Mouse (Mus musculus) embryonic facial prominence, embryonic 12.5 days (tissue): Measurements from ENCODE around the gene Slc4a2. TPM values are rescaled to one million over a fixed set of nuclear protein-coding genes. Genes with fewer than 3 reads are reported as not detected.

Experiments used
- ATAC-seq: fragments of 200-750 bp; cut with Nextera tagmentation; 2 replicates; pipeline ENCODE4 v1.8.0; 2017; ENCODE audit not compliant: insufficient number of reproducible peaks, insufficient read depth, low FRiP score, low TSS enrichment
- H3K27ac ChIP-seq: fragments of 300-500 bp; sonication (generic); 2 replicates; pipeline ENCODE4 v1.5.1; 2016; ENCODE audit warnings: mild to moderate bottlenecking
- H3K27me3 ChIP-seq: fragments of 300-500 bp; sonication (generic); 2 replicates; pipeline ENCODE4 v1.6.1; 2016; ENCODE audit warnings: mild to moderate bottlenecking, moderate library complexity
- H3K36me3 ChIP-seq: fragments of 300-500 bp; sonication (generic); 2 replicates; pipeline ENCODE4 v1.6.1; 2016; ENCODE audit warnings: mild to moderate bottlenecking
- H3K4me1 ChIP-seq: fragments of 300-500 bp; sonication (generic); 2 replicates; pipeline ENCODE4 v1.6.1; 2016
- H3K4me2 ChIP-seq: fragments of 300-500 bp; sonication (generic); replicated peaks from 2 replicates; pipeline ENCODE4 v1.6.1; 2016; ENCODE audit warnings: mild to moderate bottlenecking, moderate library complexity
- H3K4me3 ChIP-seq: fragments of 300-500 bp; sonication (generic); 2 replicates; pipeline ENCODE4 v1.5.1; 2016; ENCODE audit warnings: mild to moderate bottlenecking
- H3K9ac ChIP-seq: fragments of 300-500 bp; sonication (generic); 2 replicates; pipeline ENCODE4 v1.6.1; 2016; ENCODE audit warnings: mild to moderate bottlenecking, moderate library complexity
- H3K9me3 ChIP-seq: fragments of 300-500 bp; sonication (generic); 2 replicates; pipeline ENCODE4 v1.6.1; 2016; ENCODE audit warnings: mild to moderate bottlenecking, moderate library complexity
- WGBS: fragments of 180-500 bp; shearing (Covaris S2); methylation state at CpG from one replicate; pipeline ENCODE4 v1.1.7; 2016; 5-methylcytosine and 5-hydroxymethylcytosine counted together
- polyA plus RNA-seq: library from polyadenylated mRNA; unstranded; fragments of >200 nt; fragmentation: Nextera tagmentation; extraction: Ambion mirVana; gene quantifications from 2 replicates; pipeline ENCODE4 v1.2.1, GENCODE M21; 2016

The Slc4a2 gene
- polyA plus RNA-seq, 1 experiment from 2014 or later, result 49.8 TPM

DNA sequence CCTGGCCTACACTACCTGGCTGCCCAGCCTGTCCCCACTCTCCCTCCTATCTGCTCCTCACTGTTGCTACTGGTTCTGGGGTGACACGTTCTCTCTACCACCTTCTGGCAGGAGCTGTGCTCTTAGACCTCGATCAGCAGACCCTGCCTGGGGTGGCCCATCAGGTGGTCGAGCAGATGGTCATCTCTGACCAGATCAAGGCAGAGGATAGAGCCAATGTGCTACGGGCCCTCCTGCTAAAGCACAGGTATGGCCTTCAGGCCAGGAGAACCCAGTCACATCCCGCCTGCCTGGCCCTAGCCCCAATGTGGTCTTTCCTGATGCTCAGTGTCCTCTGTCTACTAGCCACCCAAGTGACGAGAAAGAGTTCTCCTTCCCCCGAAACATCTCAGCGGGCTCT is 10.4 kb downstream of the Slc4a2 start:
- Histone ChIP-seq H3K27ac (no peak overlapping the region), H3K9ac (no peak overlapping the region), H3K4me3 (no peak overlapping the region), H3K4me1 (peaks cover under 1% of the 10 kb centered on the region), H3K27me3 (no peaks in the 10 kb centered on the region), H3K9me3 (no peaks in the 10 kb centered on the region), H3K4me2 (no peak overlapping the region), H3K36me3 (peaks cover 89% of the 10 kb centered on the region)
- no peak for ATAC-seq
- 84% methylated on average over 8 of the region's 8 CpGs for WGBS

DNA sequence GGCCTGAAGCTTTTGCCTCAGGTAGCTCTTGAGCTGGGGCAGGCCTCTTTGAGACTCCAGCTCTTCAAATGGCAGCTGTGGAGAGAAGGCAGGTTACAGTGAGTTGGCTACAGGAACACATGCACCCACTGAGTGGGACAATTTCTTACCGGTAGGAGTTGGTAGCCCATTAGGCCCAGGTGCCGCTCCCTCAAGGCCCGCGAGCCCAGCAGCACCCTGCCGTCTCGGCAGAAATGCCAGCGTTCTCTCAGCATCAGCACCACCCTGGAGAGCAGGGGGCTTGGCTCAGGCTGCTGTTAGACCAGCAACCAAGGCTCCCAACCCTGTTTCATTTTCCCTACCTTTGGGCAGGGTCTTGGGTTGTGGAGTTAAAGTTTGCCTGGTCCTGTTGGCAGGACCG is 17.6 kb downstream of the Slc4a2 start:
- Histone ChIP-seq H3K27me3 (no peaks in the 10 kb centered on the region), H3K4me2 (no peak overlapping the region), H3K36me3 (peaks cover 67% of the 10 kb centered on the region), H3K4me1 (peaks cover 17% of the 10 kb centered on the region), H3K9me3 (no peaks in the 10 kb centered on the region), H3K27ac (no peak overlapping the region), H3K4me3 (no peak overlapping the region), H3K9ac (no peak overlapping the region)
- 92% methylated on average over 8 of the region's 8 CpGs for WGBS
- no peak for ATAC-seq

GRCm38 (mm10) chr5:24442029-24442428 is 18.4 kb downstream of the Slc4a2 start:
- H3K4me1 ChIP-seq, result peaks cover 20% of the 10 kb centered on the region

GRCm38 (mm10) chr5:24443204-24443603 is 19.6 kb downstream of the Slc4a2 start:
- H3K4me3 ChIP-seq, result no peak overlapping the region
- ATAC-seq, result no peak
- H3K9ac ChIP-seq, result no peak overlapping the region
- no peak overlapping the region for H3K27ac ChIP-seq
- WGBS, result 89% methylated on average over 7 of the region's 7 CpGs
- H3K4me2 ChIP-seq, result no peak overlapping the region
- no peaks in the 10 kb centered on the region for H3K27me3 ChIP-seq
- H3K9me3 ChIP-seq, result no peaks in the 10 kb centered on the region
- peaks cover 30% of the 10 kb centered on the region for H3K4me1 ChIP-seq
- peaks cover 52% of the 10 kb centered on the region for H3K36me3 ChIP-seq

More at GRCm38 (mm10) chr5:24442029-24442428, 18.4 kb downstream of the Slc4a2 start:
- 81% methylated on average over 9 of the region's 9 CpGs for WGBS
- Histone ChIP-seq H3K4me3 (no peak overlapping the region), H3K9me3 (no peaks in the 10 kb centered on the region), H3K27me3 (no peaks in the 10 kb centered on the region), H3K27ac (no peak overlapping the region), H3K36me3 (peaks cover 59% of the 10 kb centered on the region), H3K4me2 (no peak overlapping the region), H3K9ac (no peak overlapping the region)
- ATAC-seq, result no peak

GRCm38 (mm10) chr5:24443927-24444326 is 20.3 kb downstream of the Slc4a2 start:
- 85% methylated on average over 12 of the region's 12 CpGs for WGBS
- H3K27ac ChIP-seq, result no peak overlapping the region

GRCm38 (mm10) chr5:24444746-24445427 is 21.2 kb downstream of the Slc4a2 start, which contains the start of gene Fastk:
Fastk (minus strand) TSS chr5:24445287.
- WGBS, result under 1% methylated on average over 55 of the region's 60 CpGs
- Histone ChIP-seq H3K9ac (peak within 1 kb of the TSS; percentile 90), H3K27me3 (no peaks in the 10 kb centered on the region), H3K4me3 (peak within 1 kb of the TSS; percentile 88), H3K9me3 (no peaks in the 10 kb centered on the region), H3K27ac (peak within 1 kb of the TSS; percentile 91), H3K36me3 (peaks cover 37% of the 10 kb centered on the region), H3K4me2 (peak within 1 kb of the TSS; percentile 89), H3K4me1 (peaks cover 30% of the 10 kb centered on the region)
- ATAC-seq, result peak; percentile 72

More at GRCm38 (mm10) chr5:24443927-24444326, 20.3 kb downstream of the Slc4a2 start:
- Histone ChIP-seq H3K4me2 (peak overlapping the region; percentile 89), H3K27me3 (no peaks in the 10 kb centered on the region), H3K4me3 (peak overlapping the region; percentile 88), H3K9me3 (no peaks in the 10 kb centered on the region), H3K9ac (peak overlapping the region; percentile 90), H3K36me3 (peaks cover 46% of the 10 kb centered on the region), H3K4me1 (peaks cover 30% of the 10 kb centered on the region)
- ATAC-seq, result no peak

GRCm38 (mm10) chr5:24445428-24446080 is 21.9 kb downstream of the Slc4a2 start:
- no peak for ATAC-seq
- H3K27me3 ChIP-seq, result no peaks in the 10 kb centered on the region
- peak overlapping the region; percentile 90 for H3K9ac ChIP-seq
- H3K4me2 ChIP-seq, result peak overlapping the region; percentile 89
- peak overlapping the region; percentile 91 for H3K27ac ChIP-seq
- WGBS, result 55% methylated on average over 20 of the region's 20 CpGs
- peaks cover 30% of the 10 kb centered on the region for H3K4me1 ChIP-seq
- H3K9me3 ChIP-seq, result no peaks in the 10 kb centered on the region
- peaks cover 30% of the 10 kb centered on the region for H3K36me3 ChIP-seq
- peak overlapping the region; percentile 88 for H3K4me3 ChIP-seq

- Histone ChIP-seq H3K4me2 (peak overlapping the region; percentile 82; the same call in 1 of the 2 replicates), H3K9ac (no peak overlapping the region), H3K27me3 (no peaks in the 10 kb centered on the region), H3K9me3 (no peaks in the 10 kb centered on the region), H3K36me3 (peaks cover 19% of the 10 kb centered on the region), H3K4me1 (peaks cover 36% of the 10 kb centered on the region), H3K27ac (no peak overlapping the region), H3K4me3 (no peak overlapping the region; the same call in 1 of the 2 replicates)
- ATAC-seq, result no peak
- 83% methylated on average over 7 of the region's 7 CpGs for WGBS
Measured at GRCm38 (mm10) chr5:24446630-24447029, 23.0 kb downstream of the Slc4a2 start.

DNA sequence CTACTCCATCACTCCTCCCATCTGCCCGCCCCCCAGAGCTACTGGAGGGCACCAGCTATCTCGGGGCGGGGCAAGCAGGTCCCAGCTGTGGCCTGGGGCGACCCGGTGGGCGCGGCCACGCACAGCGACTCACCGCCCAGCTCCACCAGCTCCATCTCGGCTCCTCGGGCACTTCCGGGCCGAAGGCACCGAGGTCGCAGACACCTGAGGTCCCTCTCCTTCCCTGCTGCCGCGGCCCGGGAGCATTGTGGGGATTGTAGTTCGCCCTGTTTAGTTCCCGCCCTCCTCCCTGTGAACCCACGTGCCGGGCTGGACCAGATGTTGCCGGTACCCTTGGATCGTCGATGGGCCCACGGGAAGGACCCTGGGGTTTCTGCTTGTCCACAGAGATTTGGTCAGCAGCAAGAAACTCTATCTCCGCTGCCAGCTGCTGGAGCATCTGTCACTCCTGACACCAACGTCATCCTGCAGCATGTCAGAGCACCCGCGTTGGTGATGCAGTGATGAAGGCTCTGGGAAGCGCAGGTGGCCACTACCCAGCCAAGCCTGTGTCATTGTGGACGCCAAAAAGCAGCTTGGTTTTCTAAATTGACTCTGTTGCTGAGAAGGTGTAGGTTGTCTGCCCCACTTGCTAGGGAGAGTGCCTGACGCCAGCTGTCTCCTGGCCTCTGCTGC is 24.1 kb downstream of the Slc4a2 start, which contains the start of gene Tmub1:
Gene Tmub1, minus strand, starts transcription at position 231 of the 675 bp plus-strand sequence.
- H3K4me3 ChIP-seq, result peak within 1 kb of the TSS; percentile 70
- peak within 1 kb of the TSS; percentile 65 for H3K9ac ChIP-seq
- H3K27ac ChIP-seq, result no peak within 1 kb of the TSS
- 2% methylated on average over 34 of the region's 34 CpGs for WGBS
- no peaks in the 10 kb centered on the region for H3K9me3 ChIP-seq
- H3K4me2 ChIP-seq, result peak within 1 kb of the TSS; percentile 82
- H3K4me1 ChIP-seq, result peaks cover 36% of the 10 kb centered on the region
- peak; percentile 53 for ATAC-seq
- H3K36me3 ChIP-seq, result peaks cover 9% of the 10 kb centered on the region; the same call in 1 of the 2 replicates
- no peaks in the 10 kb centered on the region for H3K27me3 ChIP-seq

DNA sequence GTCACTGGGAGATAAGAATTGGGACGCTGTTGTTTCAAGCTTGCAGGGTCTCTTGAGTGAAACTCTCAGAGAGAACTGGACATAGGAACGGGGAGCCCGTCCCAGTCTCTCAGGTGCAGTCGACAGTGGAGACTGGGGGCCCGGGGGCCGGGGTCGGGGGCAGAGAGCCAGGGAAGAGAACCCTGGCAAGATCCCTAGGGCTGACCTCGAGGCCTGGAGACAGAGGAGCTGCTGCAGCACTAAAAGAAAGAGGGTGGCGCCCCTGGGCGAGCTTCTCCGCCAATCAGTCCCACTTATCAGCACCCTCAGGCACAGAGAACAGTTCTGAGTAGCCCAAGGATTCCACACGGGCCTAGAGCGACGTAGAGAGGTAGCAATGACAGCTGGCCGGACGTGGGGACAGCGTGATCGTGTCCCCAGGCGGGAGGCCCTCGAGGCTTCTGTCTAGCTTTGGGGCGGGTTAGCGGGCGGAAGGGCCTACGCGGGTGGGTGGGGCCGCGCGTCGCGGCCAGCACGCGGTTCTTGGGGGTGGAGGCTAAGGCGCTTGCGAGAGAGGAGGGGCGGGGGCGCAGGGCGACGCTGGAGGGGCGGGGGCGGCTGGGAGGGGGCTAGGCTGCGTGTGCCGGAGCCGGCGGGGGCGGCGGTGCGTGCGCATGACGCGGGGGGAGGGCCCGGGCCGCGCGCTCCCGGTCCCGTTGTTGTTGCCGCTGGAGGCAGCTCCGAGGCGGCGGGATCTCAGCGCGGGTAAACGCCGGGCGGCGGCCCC is 27.8 kb downstream of the Slc4a2 start:
- H3K4me3 ChIP-seq, result peak overlapping the region; percentile 84
- peak overlapping the region; percentile 97 for H3K4me2 ChIP-seq
- peak overlapping the region; percentile 97 for H3K27ac ChIP-seq
- 2% methylated on average over 53 of the region's 66 CpGs for WGBS
- ATAC-seq, result peak; percentile 52
- no peaks in the 10 kb centered on the region for H3K36me3 ChIP-seq
- no peaks in the 10 kb centered on the region for H3K9me3 ChIP-seq
- peak overlapping the region; percentile 97 for H3K9ac ChIP-seq
- peaks cover 54% of the 10 kb centered on the region for H3K4me1 ChIP-seq
- H3K27me3 ChIP-seq, result no peaks in the 10 kb centered on the region
